Mouse (Mus musculus) urinary bladder, postnatal 25 days (tissue): Measurements from ENCODE around the gene Gm10409.
"Not testable (repeated sequence)": the region's sequence is repeated elsewhere in the genome, so short reads cannot be mapped to it uniquely, and the experiment has no call there.

Source experiments
- DNase-seq: peaks from one replicate; pipeline ENCODE4 v3.0.0; 2022; ENCODE audit warnings: low spot score

Gene Gm10409

DNA sequence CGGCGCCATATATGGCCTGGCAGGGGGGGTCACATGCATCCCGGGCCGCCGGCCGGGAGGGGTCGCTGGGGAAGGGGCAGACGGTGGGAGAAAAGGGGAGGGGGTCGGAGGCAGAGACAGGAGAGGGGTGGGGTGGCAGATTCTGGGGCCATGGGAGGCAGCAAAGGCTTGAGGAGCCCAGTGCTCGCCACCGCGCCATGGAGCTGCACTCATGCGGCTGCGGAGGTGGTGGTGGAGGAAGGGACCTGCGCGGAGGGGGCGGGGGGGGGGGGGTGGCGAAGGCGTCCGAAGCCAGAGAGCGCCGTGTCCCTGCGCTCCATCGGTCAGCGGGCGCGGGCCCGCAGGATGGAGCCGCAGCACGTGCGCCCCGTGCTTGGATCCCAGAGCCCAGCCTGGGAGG is at the start of gene Gm10409:
Gene Gm10409, plus strand, starts transcription at position 301 of the 400 bp plus-strand sequence.
- DNase-seq: not testable (repeated sequence)

- not testable (repeated sequence) for DNase-seq
These were observed 17.6 kb upstream of the Gm10409 start, which contains the start of gene Gm10413 for GRCm38 (mm10) chr14:3394793-3395192. Gm10413 (plus strand) TSS chr14:3395093.

- DNase-seq: not testable (repeated sequence)
These were observed 15.4 kb downstream of the Gm10409 start, which contains the start of gene Gm3005 for GRCm38 (mm10) chr14:3427803-3428202. Gm3005 (plus strand) TSS chr14:3428103.

DNA sequence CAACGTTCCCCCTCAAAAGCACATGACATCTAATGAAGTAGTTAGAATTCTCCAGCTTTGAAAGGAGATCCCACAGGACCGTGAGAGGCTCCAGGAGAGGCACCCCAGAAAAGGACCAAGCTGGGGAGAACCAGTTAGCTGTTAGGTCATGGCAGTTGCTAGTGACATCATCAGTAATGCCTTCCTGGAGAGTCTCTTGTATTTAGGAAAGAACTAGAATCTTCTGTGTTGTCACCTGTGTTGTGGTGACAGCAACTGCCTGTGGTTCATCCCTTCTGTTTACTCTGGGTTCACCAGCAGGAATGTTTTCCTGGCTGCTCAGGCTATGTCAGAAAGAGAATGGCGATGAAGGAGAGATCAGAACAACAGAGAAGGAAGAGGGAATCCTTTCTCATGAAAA is 36.7 kb downstream of the Gm10409 start, which contains the start of gene Gm10408:
Gene Gm10408, plus strand, starts transcription at position 301 of the 400 bp plus-strand sequence.
- not testable (repeated sequence) for DNase-seq
